Mouse (Mus musculus): ENCODE results near the gene Syde2.
"Not testable (repeated sequence)": the region's sequence is repeated elsewhere in the genome, so short reads cannot be mapped to it uniquely, and the experiment has no call there.

The Syde2 gene

GRCm38 (mm10) chr3:145966806-145967205 lies 20.9 kb upstream of the Syde2 start:
- DNase-seq (ENCODE audit: low spot score) = no peak

- peak; percentile 50 for DNase-seq (ENCODE audit: low spot score)
Measured at GRCm38 (mm10) chr3:145969031-145969501, 18.6 kb upstream of the Syde2 start.

DNA sequence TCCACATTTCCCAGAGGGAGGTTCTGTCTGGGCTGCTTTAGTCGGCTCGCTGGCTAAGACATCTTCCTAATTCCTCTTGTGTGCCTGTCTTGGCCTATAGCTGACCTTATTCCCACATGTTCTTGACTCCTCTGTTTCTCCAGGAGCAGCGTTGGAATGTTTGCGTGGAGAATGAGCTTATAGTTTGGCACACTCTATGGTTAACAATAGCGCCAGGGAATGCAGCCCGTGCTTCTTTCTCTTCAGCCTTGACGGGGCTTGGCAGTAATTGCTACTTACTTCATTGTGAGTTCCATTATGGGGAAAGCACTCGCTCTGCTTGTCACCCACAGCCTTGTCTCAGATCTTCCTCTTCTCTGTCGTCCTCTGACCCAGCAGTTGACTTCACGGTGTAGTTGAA lies 16.2 kb upstream of the Syde2 start:
- DNase-seq (ENCODE audit: low spot score) = no peak

- no peak for DNase-seq (ENCODE audit: low spot score)
Measured at GRCm38 (mm10) chr3:145974986-145975385, 12.7 kb upstream of the Syde2 start.

DNA sequence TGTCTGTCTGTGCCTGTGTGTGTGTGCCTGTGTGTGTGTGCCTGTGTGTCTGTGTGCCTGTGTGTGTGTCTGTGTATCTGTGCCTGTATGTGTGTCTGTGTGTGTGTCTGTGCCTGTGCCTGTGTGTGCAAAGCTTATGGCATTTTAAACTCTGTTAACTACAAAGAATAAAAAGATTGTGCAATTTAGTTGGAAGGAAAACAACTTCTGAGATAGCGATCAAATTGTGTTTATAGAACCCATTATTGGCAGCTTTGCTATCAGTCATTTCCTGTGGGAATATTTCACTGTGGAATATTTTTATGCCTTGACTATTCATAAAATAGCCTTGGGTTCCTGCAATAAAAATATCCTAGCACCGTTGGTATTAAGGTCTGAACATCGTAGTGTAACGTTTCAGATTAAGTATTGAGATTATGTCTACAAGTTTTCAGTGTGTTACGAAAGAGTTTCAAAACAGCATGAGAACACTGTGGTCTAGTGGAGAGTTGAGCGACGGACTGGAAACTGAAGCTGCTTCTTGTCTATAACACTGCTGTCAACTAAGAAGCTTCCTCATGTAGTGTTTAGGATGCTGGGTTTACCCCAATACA lies 2.2 kb upstream of the Syde2 start:
- no peak for DNase-seq (ENCODE audit: low spot score)

DNA sequence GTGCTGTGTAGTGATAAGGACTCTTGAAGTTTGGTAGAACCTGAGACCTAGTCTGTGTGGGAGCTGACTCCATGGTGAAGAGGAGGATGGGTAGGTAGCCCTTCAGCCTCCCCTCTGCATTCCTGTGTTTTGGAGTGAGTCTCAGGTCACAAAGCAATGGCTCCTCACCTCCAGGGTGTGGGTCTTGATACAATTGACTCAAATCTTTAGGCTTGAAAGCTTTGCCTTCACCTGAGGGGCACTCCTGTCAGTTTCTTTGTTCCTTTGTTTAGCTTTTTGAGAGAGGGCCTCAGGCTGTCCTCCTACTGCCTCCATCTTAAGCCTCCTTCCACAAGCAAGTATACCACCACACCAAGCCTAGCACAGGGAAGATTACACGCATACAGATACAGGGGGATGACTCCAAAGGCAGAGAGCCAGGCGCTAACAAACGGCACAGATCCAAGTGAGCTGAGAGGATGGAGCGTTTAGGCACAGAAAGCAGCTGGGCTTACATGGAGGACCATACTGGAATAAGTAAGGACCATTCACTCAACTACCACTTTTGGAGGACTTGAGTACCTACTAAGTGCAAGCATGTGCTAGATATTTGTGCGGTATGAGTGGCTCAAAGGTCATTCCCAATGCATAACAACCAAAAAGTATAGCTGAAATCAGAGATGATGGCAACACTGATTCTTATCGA lies 1.2 kb upstream of the Syde2 start:
- DNase-seq (ENCODE audit: low spot score) = no peak

- DNase-seq (ENCODE audit: low spot score) = peak; percentile 85
Measured at GRCm38 (mm10) chr3:145987970-145988683, 457 bp downstream of the Syde2 start.

DNA sequence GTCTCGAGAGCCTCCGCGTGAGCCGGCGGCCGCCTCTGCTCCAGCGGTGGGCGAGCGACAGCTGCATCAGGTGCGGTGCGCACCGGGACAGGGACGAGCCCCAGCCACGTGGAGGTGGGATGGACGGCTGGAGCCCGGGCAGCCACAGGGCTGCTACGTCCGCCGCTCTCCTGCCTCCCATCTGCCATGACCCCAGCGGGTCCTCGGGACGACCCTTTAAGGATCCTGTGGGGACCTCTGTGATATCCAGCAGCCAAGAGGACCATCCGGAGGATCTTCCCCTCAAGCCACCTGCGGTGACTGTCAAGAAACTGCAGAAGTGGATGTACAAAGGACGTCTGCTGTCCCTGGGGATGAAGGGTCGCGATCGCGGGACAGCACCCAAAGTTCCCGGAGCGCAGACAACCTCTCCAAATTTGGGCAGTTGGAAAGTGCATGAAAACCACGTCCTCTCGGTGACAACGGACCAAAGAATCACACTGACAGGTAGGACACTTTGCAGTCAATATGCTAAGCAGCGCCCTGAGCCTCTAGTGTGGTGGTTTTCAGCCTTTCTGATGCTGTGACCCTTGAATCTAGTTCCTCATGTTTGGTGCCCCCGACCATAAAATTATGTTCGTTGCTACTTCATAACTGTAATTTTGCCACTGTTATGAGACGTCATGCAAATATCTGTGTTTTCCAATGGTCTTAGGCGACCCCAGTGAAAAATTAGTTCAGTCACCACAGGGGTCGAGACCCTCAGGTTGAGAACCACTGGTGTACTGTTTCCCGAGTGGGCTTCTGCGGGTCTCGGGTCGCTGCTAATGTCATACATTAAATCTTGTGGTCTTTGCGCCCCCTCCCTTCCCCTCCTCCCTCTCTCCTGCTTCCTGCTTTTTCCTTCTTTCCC lies 1.3 kb downstream of the Syde2 start:
- DNase-seq (ENCODE audit: low spot score) = no peak

GRCm38 (mm10) chr3:145989576-145990081 lies 2.0 kb downstream of the Syde2 start:
- no peak for DNase-seq (ENCODE audit: low spot score)

GRCm38 (mm10) chr3:145991130-145991529 lies 3.5 kb downstream of the Syde2 start:
- DNase-seq (ENCODE audit: low spot score) = no peak

DNA sequence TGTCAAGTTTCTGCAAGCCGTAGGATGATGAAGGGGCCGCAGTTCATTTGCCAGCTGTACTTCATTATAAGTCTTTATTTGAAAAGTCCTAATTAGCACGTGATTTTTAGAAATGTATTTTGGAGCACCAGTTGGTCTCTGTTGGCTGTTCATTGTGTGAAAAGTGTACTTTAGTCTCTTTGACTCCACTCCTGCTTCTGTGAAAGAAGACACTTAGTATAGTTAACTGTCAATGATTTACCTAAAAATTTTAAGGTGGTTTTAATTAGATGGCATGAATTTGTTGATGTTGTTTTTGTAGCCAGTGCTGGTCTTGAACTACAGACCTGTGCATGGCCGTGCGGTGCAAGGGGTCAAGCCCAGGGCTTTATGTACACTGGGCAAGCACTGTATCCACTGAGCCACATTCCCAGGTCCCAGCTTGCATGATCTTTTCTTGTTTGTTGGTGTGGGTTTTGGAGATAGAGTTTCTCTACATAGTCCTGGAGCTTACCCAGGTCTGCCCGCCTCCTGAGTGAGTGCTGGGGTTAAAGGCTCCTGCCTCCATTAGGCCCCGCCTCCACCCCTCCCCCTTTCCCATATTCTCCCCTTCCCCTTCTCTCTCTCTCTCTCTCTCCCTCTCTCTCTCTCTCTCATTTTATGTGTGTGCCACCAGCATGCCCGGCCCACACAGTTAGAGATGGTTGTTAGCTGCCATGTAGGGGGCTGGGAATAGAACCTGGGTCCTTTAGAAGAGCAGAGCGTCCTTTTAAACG lies 4.5 kb downstream of the Syde2 start:
- no peak for DNase-seq (ENCODE audit: low spot score)

DNA sequence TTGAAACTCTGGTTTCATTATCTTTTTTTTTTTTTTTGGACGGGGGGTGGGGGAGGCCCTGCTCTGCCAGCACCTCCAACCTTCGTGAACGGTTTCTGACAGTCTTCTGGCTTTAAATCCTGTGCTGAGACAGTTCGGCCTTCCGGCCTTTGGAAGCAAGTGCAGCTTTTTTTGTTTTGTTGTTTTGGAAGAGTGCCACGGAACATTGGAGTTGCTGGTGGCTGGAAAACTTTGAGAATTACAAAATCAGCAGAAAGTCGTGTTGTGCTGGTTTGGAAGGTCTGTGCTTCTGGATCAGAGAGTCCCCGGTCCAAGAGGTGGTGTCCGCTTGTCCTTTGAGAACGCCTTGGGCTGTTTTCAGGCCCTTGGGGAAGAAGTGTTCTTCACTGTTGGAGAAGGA lies 5.1 kb downstream of the Syde2 start:
- DNase-seq (ENCODE audit: low spot score) = no peak

GRCm38 (mm10) chr3:145993481-145994201 lies 6.0 kb downstream of the Syde2 start:
- DNase-seq (ENCODE audit: low spot score) = no peak

DNA sequence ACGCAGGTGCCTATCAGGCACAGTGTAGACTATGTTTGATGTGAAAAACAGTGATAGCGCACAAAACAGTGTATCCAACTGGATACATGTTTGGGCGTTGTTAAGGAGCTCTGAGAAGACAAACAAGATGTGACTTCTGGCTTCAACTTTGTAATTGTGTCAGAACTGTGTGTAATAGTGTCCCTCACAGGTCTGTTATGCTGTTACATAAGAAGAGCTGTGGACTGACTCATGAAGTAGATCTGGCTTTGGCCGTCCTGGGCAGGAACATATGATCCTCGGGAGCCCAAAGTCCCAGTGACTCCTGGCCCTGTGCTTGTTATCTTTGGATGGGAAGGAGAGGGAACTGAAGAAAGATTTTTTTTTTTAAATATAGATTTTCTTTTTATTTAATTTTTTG lies 7.8 kb downstream of the Syde2 start:
- DNase-seq (ENCODE audit: low spot score) = no peak

DNA sequence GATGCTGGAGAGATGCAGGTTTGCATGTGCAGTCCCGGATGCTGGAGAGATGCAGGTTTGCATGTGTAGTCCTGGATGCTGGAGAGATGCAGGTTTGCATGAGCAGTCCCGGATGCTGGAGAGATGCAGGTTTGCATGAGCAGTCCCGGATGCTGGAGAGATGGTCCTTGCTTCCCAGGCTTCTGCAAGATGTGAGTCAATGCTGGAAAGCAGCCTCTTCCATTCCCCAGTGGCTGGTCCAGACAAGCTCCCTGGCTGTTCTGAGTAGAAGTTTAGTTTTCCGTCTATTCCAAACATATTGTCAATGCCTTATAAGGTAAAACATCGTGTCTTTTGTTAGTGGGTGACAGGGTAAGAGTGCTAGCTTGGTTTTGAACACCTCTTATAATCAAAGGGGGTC lies 8.9 kb downstream of the Syde2 start:
- DNase-seq (ENCODE audit: low spot score) = not testable (repeated sequence)

- no peak for DNase-seq (ENCODE audit: low spot score)
Measured at GRCm38 (mm10) chr3:146004347-146005051, 16.8 kb downstream of the Syde2 start.

DNA sequence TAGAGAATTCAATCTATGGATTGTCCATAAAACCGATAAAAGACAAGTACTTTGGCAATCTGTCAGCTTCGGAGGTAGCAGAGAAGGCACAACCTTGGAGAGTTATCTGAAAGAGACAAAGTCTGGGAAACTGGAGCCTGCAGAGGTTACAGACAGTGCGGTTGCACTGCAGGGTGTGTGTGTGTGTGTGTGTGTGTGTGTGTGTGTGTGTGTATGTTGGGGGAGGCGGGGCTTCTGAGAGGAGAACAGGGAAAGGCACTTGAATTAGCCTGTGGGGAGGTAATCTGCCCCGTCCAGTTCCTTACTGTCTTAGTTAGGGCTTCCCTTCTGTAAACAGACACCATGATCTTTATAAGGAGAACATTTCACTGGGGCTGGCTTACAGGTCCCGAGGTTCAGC lies 20.2 kb downstream of the Syde2 start:
- no peak for DNase-seq (ENCODE audit: low spot score)

GRCm38 (mm10) chr3:146009859-146010645 lies 22.4 kb downstream of the Syde2 start:
- DNase-seq (ENCODE audit: low spot score) = no peak

DNA sequence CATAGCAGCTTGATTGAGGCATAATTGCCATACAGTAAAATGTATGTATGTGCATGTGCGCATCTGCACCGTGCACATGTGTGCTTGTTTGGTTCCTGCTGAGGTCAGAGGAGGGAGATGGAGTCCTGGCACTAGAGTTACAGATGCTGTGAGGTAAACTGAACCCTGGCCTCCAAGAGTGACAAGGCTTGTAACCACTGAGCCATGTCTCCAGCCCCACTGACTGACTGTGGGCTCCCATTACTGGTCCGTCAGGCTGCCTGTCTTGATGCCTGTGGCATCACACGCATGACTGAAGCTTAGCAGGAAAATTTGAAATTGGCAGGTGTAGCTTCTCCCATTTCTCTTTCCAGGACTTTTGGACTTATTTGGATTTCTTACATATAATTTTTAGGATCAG lies 23.1 kb downstream of the Syde2 start:
- DNase-seq (ENCODE audit: low spot score) = no peak

Data from yolk sac, embryonic 10.5 days (tissue).